Mouse (Mus musculus): ENCODE results near the gene Ascc3.

The Ascc3 gene

GRCm38 (mm10) chr10:50763457-50764310 is 171.2 kb downstream of the Ascc3 start:
- DNase-seq (ENCODE audit: low read depth) = no peak

DNA sequence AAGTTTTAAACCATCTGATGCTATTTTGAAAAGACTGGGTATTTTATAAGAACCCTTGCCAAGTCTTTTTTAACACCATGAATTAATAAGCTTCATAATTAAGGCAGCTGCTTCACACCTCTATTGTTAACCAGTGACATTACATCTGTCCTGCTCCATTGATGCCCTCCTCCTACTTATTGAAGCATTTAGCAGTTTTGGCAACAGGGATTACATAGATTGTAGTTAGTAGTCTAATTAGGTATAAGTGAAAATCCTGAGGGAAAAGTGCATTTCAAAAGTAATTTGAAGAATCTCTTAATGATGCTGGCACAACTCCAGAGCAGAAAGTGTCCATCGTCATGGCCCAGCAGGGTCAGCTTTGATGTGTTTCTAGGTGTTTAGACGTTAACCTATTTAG is 180.3 kb downstream of the Ascc3 start:
- DNase-seq (ENCODE audit: low read depth) = no peak

- DNase-seq (ENCODE audit: low read depth) = no peak
Observed at GRCm38 (mm10) chr10:50773846-50774245, 181.4 kb downstream of the Ascc3 start.

DNA sequence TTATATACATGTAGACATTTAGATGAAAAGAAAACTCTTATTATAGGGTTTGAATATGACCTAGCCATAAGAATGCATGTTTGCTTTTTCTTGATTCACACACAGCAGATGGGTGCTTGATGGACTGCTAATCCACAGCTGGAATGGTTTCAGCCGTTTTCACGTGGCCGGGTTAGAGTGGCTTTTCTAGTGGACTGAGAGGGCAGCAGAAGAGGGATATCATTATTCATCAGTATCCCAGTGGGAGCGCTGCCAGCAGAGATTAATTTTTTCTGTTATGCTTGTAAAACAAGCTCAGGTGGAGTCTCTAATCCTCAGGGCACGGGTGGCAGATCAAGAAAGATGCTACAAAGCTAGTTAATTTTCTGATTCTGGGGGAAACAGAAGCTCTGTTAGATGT is 200.4 kb downstream of the Ascc3 start:
- DNase-seq (ENCODE audit: low read depth) = no peak

DNA sequence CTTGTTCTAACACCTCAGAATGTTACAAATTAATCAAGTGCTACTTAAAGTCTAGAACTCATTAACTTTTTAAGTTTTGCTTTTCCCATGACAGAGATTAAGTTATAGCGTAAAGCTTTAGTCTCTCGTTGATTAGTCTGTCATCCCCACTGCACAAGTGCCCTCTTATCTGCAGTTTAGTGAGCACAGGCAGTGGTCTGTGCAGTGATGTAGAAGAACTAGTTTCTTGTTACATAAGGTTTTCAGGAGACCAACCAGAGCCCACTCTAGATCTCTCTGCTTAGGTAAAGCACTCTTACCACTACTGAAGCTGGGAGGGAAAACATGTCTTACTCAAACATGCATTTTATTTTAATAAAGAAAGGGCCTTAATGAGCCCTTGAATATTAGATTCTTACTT is 209.1 kb downstream of the Ascc3 start:
- DNase-seq (ENCODE audit: low read depth) = no peak

DNA sequence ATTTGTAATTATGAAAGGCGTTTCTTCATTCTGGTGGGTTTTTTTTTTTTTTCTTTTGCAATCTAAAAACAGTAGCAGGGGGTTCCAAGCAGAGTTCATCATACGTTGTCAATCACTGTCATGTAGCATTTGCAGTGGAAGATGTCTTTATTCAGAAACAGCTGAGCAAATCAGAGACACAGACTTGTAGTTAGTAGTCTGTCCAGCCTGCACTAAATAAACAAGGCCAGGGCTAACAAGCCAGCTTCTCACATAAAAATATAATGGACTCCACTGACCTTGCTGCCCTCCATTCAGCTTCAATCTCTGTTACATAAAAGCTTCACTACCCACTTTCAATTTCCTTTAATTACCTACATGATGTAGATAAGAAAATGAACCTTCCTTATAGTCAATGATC is 209.9 kb downstream of the Ascc3 start:
- DNase-seq (ENCODE audit: low read depth) = no peak

- DNase-seq (ENCODE audit: low read depth) = no peak
Observed at GRCm38 (mm10) chr10:50806166-50806565, 213.7 kb downstream of the Ascc3 start.

GRCm38 (mm10) chr10:50822363-50822762 is 229.9 kb downstream of the Ascc3 start:
- no peak for DNase-seq (ENCODE audit: low read depth)

DNA sequence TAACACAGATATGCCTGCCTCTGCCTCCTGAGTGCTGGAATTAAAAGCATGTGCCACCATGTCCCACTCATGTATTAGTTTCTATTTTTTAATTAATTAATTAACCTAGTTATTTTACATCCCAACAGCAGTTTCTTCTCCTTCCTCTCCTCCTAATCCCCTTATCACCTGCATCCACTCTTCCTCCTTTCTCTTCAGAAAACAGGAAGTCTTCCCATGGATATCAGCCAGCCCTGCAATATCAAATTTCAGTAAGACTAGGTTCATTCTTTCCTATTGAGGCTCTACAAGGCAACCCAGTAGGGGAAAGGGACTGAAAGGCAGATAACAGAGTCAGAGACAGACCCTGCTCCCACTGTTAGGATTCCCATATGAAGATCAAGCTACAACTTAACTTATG is 234.4 kb downstream of the Ascc3 start:
- no peak for DNase-seq (ENCODE audit: low read depth)

DNA sequence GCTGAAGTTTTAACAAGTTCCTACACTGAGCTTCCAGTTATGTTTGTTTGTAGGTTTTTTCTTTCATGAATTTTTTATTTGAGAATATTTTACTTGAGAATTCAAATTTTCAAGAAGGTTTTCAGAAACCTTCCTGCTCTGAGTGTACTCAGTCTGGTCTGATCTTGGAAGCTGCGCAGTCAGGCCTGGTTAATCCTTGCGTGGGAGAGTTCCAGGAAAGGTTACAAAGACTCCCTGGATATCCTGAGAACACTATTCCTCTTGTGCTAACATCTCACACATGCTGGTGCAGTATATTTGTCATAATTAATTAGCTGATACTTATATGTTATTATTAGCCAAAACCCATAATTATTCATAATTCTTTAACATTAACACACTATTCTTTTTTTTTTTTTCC is 242.1 kb downstream of the Ascc3 start:
- DNase-seq (ENCODE audit: low read depth) = no peak

DNA sequence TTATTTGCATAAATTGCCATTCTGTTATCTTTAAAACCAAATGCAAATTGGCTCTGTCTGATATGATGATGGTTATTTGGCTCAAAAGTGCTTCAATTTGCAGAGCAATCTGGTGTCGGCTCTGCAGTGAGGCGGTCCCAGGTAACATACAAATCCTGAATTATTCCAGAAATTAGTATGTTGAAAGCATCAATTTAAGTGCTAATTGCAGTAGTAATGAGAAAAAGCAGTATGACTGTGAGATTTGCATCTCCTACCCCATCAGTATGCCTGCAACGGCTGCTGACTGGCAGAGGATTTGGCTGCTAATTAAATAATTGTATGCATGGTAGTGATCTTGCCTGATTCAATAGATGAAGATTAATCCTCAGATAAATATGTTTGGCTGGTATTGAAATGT is 250.9 kb downstream of the Ascc3 start:
- no peak for DNase-seq (ENCODE audit: low read depth)

DNA sequence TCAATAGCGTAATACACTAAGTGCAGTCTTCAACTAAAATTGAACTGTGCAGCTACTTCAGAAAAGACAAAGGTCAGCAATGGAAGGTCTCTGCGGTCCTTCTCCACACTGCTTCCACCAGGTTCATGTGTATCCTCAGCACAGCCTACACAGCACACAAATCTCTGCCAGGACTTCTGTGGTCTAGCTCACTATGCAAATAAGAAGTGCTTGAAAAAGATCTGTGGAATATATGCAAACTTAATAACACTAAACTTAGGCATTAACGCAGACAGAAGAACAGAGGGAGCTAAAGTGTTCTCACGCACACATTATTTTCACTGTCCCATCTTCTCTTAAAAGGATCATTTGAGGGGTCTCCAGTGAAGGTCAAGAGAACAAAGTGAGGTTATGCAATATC is 275.7 kb downstream of the Ascc3 start:
- DNase-seq (ENCODE audit: low read depth) = no peak

DNA sequence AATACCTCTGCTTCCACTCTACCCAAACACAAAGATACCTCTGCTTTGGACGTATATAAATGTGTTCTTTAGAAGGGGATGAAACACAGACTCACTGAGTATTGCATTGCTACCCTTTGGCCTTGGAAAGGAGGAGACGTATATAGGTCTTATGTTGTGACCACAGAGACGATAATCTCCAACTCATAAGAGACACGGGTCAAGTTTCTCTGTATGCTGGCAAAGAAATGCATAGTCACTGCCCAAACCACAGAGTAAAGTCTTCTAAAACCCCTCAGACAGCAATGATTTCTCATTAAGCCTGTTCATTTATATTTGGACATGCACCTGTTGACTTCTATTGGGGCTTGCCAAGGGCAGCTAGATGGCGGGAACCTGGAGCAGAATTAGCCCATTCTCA is 284.5 kb downstream of the Ascc3 start:
- no peak for DNase-seq (ENCODE audit: low read depth)

DNA sequence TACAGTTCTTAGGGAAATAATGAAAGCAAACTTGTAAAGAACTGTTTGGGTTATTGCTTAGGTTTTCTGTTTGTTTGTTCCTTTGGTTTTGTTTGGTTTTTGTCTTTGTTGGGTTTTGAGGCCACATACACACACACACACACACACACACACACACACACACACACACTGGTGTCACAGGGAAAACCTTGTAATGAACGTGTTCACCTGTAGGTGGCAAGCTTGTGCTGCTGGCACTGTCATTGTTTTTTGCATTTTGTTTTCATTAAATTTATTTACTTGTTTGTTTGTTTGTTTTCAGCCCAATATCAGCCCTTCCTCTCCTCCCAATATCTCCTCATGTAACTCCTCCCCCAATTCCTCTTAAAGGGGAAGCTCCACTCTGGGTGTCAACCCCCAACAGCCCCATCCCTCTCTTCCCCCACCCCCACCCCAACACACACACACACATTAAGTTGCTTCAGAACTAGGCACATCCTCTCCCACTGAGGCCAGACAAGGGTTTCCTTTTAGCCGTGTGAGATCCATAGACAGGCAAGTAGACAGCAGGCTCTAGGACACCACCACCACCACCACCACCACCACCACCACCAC is 289.1 kb downstream of the Ascc3 start:
- no peak for DNase-seq (ENCODE audit: low read depth)

- DNase-seq (ENCODE audit: low read depth) = no peak
Observed at GRCm38 (mm10) chr10:50882366-50882765, 289.9 kb downstream of the Ascc3 start.

GRCm38 (mm10) chr10:50886305-50886704 is 293.8 kb downstream of the Ascc3 start:
- no peak for DNase-seq (ENCODE audit: low read depth)

DNA sequence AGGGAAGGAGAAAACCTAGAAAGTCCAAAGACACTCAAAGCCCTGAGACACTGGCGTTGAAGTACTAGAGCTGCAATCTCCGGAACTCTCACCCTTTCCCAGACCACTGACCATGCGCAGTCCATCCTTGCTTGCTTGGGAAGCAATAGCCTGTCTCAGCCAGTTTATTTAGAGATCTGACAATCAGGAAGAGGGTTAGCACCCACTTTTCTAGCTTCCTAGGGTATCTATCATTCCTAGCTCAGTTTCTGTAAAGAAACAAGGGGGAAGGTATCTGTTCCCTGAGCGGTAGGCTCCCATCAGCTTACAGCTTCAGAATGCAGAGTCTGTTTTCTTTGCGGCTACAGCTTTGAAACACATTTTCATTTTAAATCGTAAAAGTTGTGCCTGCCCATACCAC is 298.2 kb downstream of the Ascc3 start:
- no peak for DNase-seq (ENCODE audit: low read depth)

GRCm38 (mm10) chr10:50891876-50892711 is 299.6 kb downstream of the Ascc3 start:
- no peak for DNase-seq (ENCODE audit: low read depth)

DNA sequence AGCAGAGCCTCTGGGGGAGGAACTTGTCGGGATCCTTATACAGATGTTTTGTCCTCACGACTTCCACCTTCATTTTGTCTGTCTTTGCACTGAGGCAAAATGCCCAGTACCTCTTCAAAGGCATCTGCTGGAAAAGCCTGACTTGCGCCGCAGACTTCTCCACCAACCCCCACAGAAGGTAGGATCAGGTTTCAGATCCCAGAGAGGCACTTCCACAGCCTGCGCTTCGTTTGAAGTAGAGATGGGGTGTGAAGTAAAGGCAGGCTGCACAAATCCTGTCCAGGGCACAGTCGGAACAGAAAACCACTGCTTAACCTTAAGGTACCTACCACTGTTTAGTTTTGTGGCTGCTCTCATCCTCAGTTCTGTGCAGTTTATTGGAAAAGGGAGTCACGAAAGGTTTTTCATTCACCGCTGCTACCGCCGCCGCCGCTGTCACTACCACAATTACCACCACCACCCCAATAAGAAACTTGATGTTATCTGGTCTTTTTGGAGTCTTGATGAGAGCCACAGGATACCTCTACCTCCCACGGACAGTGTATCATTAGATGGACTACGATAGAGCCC is 300.4 kb downstream of the Ascc3 start:
- DNase-seq (ENCODE audit: low read depth) = no peak

DNA sequence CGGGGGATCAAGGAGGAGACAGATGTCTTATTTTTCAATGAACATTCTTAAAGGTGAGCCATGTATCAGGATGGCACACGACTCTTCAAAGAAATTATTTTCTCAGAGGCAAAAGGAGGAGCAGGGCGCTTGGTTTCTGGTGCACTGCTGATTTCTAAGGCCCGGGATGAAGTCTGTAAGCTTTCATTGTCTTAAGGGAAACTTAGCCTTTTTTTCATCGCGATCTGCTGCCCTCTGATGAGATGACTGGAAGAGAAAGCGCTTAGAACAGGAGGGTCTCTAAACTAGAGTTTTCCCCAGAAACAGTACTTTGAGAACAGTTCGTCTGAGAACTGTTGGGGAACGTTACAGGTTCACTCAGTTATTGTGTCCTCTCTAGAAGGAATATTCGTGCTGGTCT is 301.1 kb downstream of the Ascc3 start:
- no peak for DNase-seq (ENCODE audit: low read depth)

DNA sequence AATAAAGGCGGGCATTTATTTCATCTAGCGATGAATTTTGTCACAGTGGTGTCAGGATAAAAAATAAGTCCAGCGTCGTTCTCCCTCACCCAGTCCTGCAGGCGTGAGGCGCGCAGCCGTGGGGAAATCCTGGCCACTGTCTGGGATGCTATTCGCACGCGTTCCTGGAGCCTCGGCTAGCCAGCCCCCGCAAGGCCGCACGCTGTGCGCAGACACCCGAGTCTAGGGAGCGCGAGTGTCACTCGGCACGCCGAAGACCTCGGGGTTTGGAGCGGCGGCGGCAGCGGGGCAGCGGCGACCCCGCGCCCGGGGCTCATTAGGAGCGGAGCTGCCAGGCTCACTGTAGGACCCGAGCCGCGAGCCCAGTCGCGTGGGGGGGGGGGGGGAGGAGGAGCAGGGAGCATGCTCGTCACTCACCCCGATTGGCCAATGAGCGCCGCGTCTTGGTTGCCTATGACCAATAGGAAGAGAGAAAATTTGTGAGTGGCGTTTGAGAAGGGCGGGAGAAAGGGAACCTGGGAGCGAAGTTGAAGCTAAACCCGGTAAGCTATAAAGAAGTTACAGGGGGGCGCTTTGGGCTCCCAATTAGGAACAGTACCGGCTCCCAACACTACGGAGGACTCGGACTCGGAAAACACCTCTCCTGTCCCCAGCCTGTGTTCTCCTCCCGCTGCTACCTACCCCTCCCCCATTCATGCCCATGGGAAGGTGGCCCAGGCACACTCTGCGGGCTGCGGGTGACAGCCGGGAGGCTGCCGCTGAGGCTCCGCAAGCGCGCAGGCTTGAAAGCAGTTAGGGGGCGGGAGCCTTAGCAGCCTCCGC is 301.9 kb downstream of the Ascc3 start, which contains the start of gene Sim1:
Gene Sim1 (plus strand): TSS at position 585 of the 822 bp plus-strand sequence.
- no peak for DNase-seq (ENCODE audit: low read depth)

Data from c-Kit-positive CD71-negative TER-119-negative erythroid progenitor cells, embryonic 14.5 days (primary cell).